Mouse (Mus musculus) kidney, embryonic 14.5 days (tissue): ENCODE measurements around the gene Rrbp1. TPM values are rescaled to one million over a fixed set of nuclear protein-coding genes. Genes with fewer than 3 reads are reported as not detected.

Experiments used
- ATAC-seq: fragments of 200-750 bp; cut with Nextera tagmentation; 2 replicates; pipeline ENCODE4 v1.8.0; 2017; ENCODE audit warnings: moderate number of reproducible peaks, mild to moderate bottlenecking, moderate TSS enrichment, moderate library complexity; ENCODE audit not compliant: low FRiP score, low TSS enrichment
- H3K27ac ChIP-seq: fragments of 300-500 bp; sonication (generic); 2 replicates; pipeline ENCODE4 v1.5.1; 2014; ENCODE audit warnings: low read depth, mild to moderate bottlenecking, low read length, moderate library complexity, mixed read lengths
- H3K27me3 ChIP-seq: fragments of 300-500 bp; sonication (generic); 2 replicates; pipeline ENCODE4 v1.6.1; 2014; ENCODE audit warnings: mild to moderate bottlenecking, low read length; ENCODE audit not compliant: control insufficient read depth, insufficient read depth
- H3K36me3 ChIP-seq: fragments of 300-500 bp; sonication (generic); 2 replicates; pipeline ENCODE4 v1.6.1; 2014; ENCODE audit warnings: low read length, mixed read lengths; ENCODE audit not compliant: control insufficient read depth, insufficient read depth
- H3K4me1 ChIP-seq: fragments of 300-500 bp; sonication (generic); 2 replicates; pipeline ENCODE4 v1.6.1; 2014; ENCODE audit warnings: low read length, mixed read lengths; ENCODE audit not compliant: control insufficient read depth, insufficient read depth
- H3K4me2 ChIP-seq: fragments of 300-500 bp; sonication (generic); replicated peaks from 2 replicates; pipeline ENCODE4 v1.6.1; 2014; ENCODE audit warnings: low read depth, mild to moderate bottlenecking, low read length
- H3K4me3 ChIP-seq: fragments of 300-500 bp; sonication (generic); 2 replicates; pipeline ENCODE4 v1.5.1; 2014; ENCODE audit warnings: mild to moderate bottlenecking, low read length
- H3K9ac ChIP-seq: fragments of 300-500 bp; sonication (generic); 2 replicates; pipeline ENCODE4 v1.6.1; 2014; ENCODE audit warnings: low read depth, mild to moderate bottlenecking, low read length, moderate library complexity
- H3K9me3 ChIP-seq: fragments of 300-500 bp; sonication (generic); 2 replicates; pipeline ENCODE4 v1.6.1; 2016; ENCODE audit warnings: low read length; ENCODE audit not compliant: control insufficient read depth
- WGBS: fragments of 180-500 bp; shearing (Covaris S2); extraction: QIAGEN DNeasy Blood & Tissue Kit; methylation state at CpG from one replicate; pipeline ENCODE4 v1.1.7; 2014; 5-methylcytosine and 5-hydroxymethylcytosine counted together
- polyA plus RNA-seq: library from polyadenylated mRNA; unstranded; fragments of >200 nt; fragmentation: Nextera tagmentation; extraction: Ambion mirVana; gene quantifications from 2 replicates; pipeline ENCODE4 v1.2.1, GENCODE M21; 2014

Rrbp1 gene
- polyA plus RNA-seq, 1 experiment from 2014 or later, result 97.1 TPM

GRCm38 (mm10) chr2:143924085-143924484 lies 87.0 kb downstream of the Rrbp1 start:
- no peak overlapping the region for H3K4me3 ChIP-seq
- no peak for ATAC-seq
- H3K9me3 ChIP-seq, result no peaks in the 10 kb centered on the region
- H3K27ac ChIP-seq, result no peak overlapping the region
- H3K27me3 ChIP-seq, result no peaks in the 10 kb centered on the region
- peaks cover 5% of the 10 kb centered on the region; the same call in 1 of the 2 replicates for H3K4me1 ChIP-seq
- no peak overlapping the region for H3K9ac ChIP-seq
- H3K4me2 ChIP-seq, result no peak overlapping the region
- WGBS, result 33% methylated on average over 7 of the region's 7 CpGs
- no peaks in the 10 kb centered on the region for H3K36me3 ChIP-seq

GRCm38 (mm10) chr2:143918831-143919502 lies 92.1 kb downstream of the Rrbp1 start:
- 40% methylated on average over 4 of the region's 4 CpGs for WGBS
- H3K4me2 ChIP-seq, result no peak overlapping the region

GRCm38 (mm10) chr2:143917622-143918021 lies 93.4 kb downstream of the Rrbp1 start:
- Histone ChIP-seq H3K4me1 (peaks cover 22% of the 10 kb centered on the region), H3K27me3 (no peaks in the 10 kb centered on the region), H3K9me3 (no peaks in the 10 kb centered on the region), H3K36me3 (no peaks in the 10 kb centered on the region), H3K4me2 (peak overlapping the region; percentile 67), H3K9ac (no peak overlapping the region), H3K27ac (no peak overlapping the region), H3K4me3 (no peak overlapping the region)
- ATAC-seq, result no peak
- WGBS, result 69% methylated on average over 5 of the region's 5 CpGs

More at GRCm38 (mm10) chr2:143918831-143919502, 92.1 kb downstream of the Rrbp1 start:
- H3K4me1 ChIP-seq, result peaks cover 27% of the 10 kb centered on the region
- H3K9me3 ChIP-seq, result no peaks in the 10 kb centered on the region
- H3K4me3 ChIP-seq, result no peak overlapping the region
- ATAC-seq, result no peak
- no peak overlapping the region for H3K9ac ChIP-seq
- no peak overlapping the region for H3K27ac ChIP-seq
- no peaks in the 10 kb centered on the region for H3K36me3 ChIP-seq
- no peaks in the 10 kb centered on the region for H3K27me3 ChIP-seq

- Histone ChIP-seq H3K4me3 (peak overlapping the region; percentile 84), H3K9ac (peak overlapping the region; percentile 81; the same call in 1 of the 2 replicates), H3K36me3 (no peaks in the 10 kb centered on the region), H3K27ac (peak overlapping the region; percentile 99), H3K27me3 (no peaks in the 10 kb centered on the region), H3K4me2 (peak overlapping the region; percentile 67), H3K4me1 (peaks cover 22% of the 10 kb centered on the region), H3K9me3 (no peaks in the 10 kb centered on the region)
- no peak for ATAC-seq
- WGBS, result 8% methylated on average over 5 of the region's 5 CpGs
Measured at GRCm38 (mm10) chr2:143916229-143916628, 94.8 kb downstream of the Rrbp1 start.

GRCm38 (mm10) chr2:143915600-143916135 lies 95.4 kb downstream of the Rrbp1 start:
- under 1% methylated on average over 32 of the region's 32 CpGs for whole genome bisulfite sequencing
- Histone ChIP-seq H3K4me2 (peak overlapping the region; percentile 67), H3K4me1 (peaks cover 22% of the 10 kb centered on the region), H3K36me3 (no peaks in the 10 kb centered on the region), H3K9ac (peak overlapping the region; percentile 81), H3K9me3 (no peaks in the 10 kb centered on the region), H3K27me3 (no peaks in the 10 kb centered on the region), H3K4me3 (peak overlapping the region; percentile 84), H3K27ac (peak overlapping the region; percentile 99)
- ATAC-seq, result no peak; the same call in 1 of the 2 replicates

- H3K4me2 ChIP-seq, result peak within 1 kb of the TSS; percentile 67
- peak within 1 kb of the TSS; percentile 81 for H3K9ac ChIP-seq
- peak; percentile 99 for ATAC-seq
- WGBS, result under 1% methylated on average over 58 of the region's 71 CpGs
- peak within 1 kb of the TSS; percentile 99 for H3K27ac ChIP-seq
- H3K27me3 ChIP-seq, result no peaks in the 10 kb centered on the region
- H3K9me3 ChIP-seq, result no peaks in the 10 kb centered on the region
- H3K4me1 ChIP-seq, result peaks cover 22% of the 10 kb centered on the region
- H3K36me3 ChIP-seq, result no peaks in the 10 kb centered on the region
- H3K4me3 ChIP-seq, result peak within 1 kb of the TSS; percentile 84
Measured at GRCm38 (mm10) chr2:143914760-143915599, 96.1 kb downstream of the Rrbp1 start, which contains the start of gene Dstn. Gene Dstn, plus strand, starts transcription at chr2:143915320.

- WGBS, result 4% methylated on average over 10 of the region's 10 CpGs
- H3K9ac ChIP-seq, result peak overlapping the region; percentile 81
Measured at GRCm38 (mm10) chr2:143914221-143914620, 96.8 kb downstream of the Rrbp1 start.

GRCm38 (mm10) chr2:143912199-143912598 lies 98.9 kb downstream of the Rrbp1 start:
- Histone ChIP-seq H3K27me3 (no peaks in the 10 kb centered on the region), H3K27ac (no peak overlapping the region), H3K36me3 (no peaks in the 10 kb centered on the region), H3K9me3 (no peaks in the 10 kb centered on the region), H3K4me2 (no peak overlapping the region), H3K4me3 (no peak overlapping the region), H3K9ac (no peak overlapping the region), H3K4me1 (peaks cover 11% of the 10 kb centered on the region)
- ATAC-seq, result no peak
- 91% methylated on average over 2 of the region's 2 CpGs for WGBS

More at GRCm38 (mm10) chr2:143914221-143914620, 96.8 kb downstream of the Rrbp1 start:
- Histone ChIP-seq H3K4me1 (peaks cover 22% of the 10 kb centered on the region), H3K36me3 (no peaks in the 10 kb centered on the region), H3K27me3 (no peaks in the 10 kb centered on the region), H3K4me2 (peak overlapping the region; percentile 67), H3K9me3 (no peaks in the 10 kb centered on the region), H3K4me3 (peak overlapping the region; percentile 84), H3K27ac (peak overlapping the region; percentile 99)
- ATAC-seq, result no peak
